Mouse (Mus musculus) stomach, postnatal 0 days (tissue): ENCODE results near the gene Uggt1. TPM values are rescaled to one million over a fixed set of nuclear protein-coding genes. Genes with fewer than 3 reads are reported as not detected.

Source experiments
- ATAC-seq: fragments of 200-750 bp; cut with Nextera tagmentation; 2 replicates; pipeline ENCODE4 v1.8.0; 2017; ENCODE audit not compliant: low FRiP score, low TSS enrichment
- DNase-seq: peaks from one replicate; pipeline ENCODE4 v3.0.0-alpha.2; 2016; ENCODE audit warnings: low spot score
- H3K27ac ChIP-seq: fragments of 300-500 bp; sonication (generic); replicated peaks from 2 replicates; pipeline ENCODE4 v1.5.1; 2014; ENCODE audit warnings: mild to moderate bottlenecking, control low read depth
- H3K27me3 ChIP-seq: fragments of 300-500 bp; sonication (generic); 2 replicates; pipeline ENCODE4 v1.6.1; 2014; ENCODE audit warnings: low read length; ENCODE audit not compliant: control insufficient read depth, insufficient read depth
- H3K36me3 ChIP-seq: fragments of 300-500 bp; sonication (generic); 2 replicates; pipeline ENCODE4 v1.6.1; 2014; ENCODE audit warnings: low read length, mixed read lengths; ENCODE audit not compliant: control insufficient read depth, insufficient read depth
- H3K4me1 ChIP-seq: fragments of 300-500 bp; sonication (generic); replicated peaks from 2 replicates; pipeline ENCODE4 v1.6.1; 2014; ENCODE audit warnings: antibody characterized with exemption; ENCODE audit not compliant: control insufficient read depth, insufficient read depth
- H3K4me2 ChIP-seq: fragments of 300-500 bp; sonication (generic); replicated peaks from 2 replicates; pipeline ENCODE4 v1.6.1; 2014; ENCODE audit warnings: low read depth, mild to moderate bottlenecking, control low read depth, moderate library complexity
- H3K4me3 ChIP-seq: fragments of 300-500 bp; sonication (generic); 2 replicates; pipeline ENCODE4 v1.5.1; 2014; ENCODE audit warnings: low read depth, low read length, control low read depth
- H3K9ac ChIP-seq: fragments of 300-500 bp; sonication (generic); 2 replicates; pipeline ENCODE4 v1.6.1; 2014; ENCODE audit warnings: mild to moderate bottlenecking, low read length, control low read depth, mixed read lengths
- H3K9me3 ChIP-seq: fragments of 300-500 bp; sonication (generic); 2 replicates; pipeline ENCODE4 v1.6.1; 2016; ENCODE audit warnings: low read length; ENCODE audit not compliant: control insufficient read depth
- CTCF ChIP-seq: IDR thresholded peaks from 2 replicates; pipeline ENCODE4 v1.5.1; 2016; ENCODE audit warnings: antibody characterized with exemption, low read depth, mild to moderate bottlenecking, moderate library complexity
- EP300 ChIP-seq: optimal IDR thresholded peaks from 2 replicates; pipeline ENCODE3; 2016; ENCODE audit warnings: antibody characterized with exemption
- WGBS: fragments of 180-500 bp; shearing (Covaris S2); extraction: QIAGEN DNeasy Blood & Tissue Kit; methylation state at CpG from one replicate; pipeline ENCODE4 v1.1.7; 2014; 5-methylcytosine and 5-hydroxymethylcytosine counted together
- polyA plus RNA-seq: library from polyadenylated mRNA; unstranded; fragments of >200 nt; fragmentation: Nextera tagmentation; extraction: Ambion mirVana; gene quantifications from 2 replicates; pipeline ENCODE4 v1.2.1, GENCODE M21; 2015

Gene Uggt1
- polyA plus RNA-seq, 1 experiment from 2014 or later: 28.9 TPM

DNA sequence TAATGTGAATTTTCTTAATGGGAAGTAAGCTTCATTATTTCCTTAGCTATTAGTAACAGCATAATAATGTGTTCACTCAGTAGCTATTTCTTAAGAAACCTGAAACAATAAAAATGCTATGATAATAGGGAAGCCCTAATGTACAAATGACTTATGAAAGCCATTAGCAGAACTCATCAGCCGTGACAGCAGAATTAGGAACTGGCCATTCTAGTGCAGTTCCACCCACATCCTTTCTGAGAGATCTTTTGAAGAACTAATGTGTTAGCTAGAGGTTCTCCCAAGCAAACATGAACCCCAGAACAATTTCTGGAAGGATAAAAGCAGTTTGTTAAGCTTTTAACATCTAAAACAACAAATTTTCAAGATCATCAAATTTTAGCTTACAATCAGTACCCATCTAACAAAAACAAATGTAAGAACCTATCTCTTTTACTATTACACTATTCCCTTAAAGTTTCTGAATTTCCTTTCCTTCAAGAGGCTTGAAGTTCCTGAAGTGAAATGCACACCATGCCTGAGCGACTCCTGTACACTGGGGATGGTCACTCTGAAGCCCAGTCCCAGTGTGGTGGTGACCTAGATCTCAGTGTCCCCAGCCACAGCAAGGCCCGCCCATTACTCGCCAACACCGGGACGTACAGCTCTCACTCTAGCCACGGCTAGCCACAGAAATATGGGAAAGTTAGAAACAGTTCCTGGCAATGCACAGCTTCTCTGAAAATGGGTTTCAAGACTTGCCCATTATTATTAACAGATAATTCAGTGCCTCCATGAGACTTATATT is 13.4 kb downstream of the Uggt1 start:
- no peak for TF ChIP-seq CTCF
- TF ChIP-seq EP300: no peak
- DNase-seq (no peak), ATAC-seq (no peak)
- no peak overlapping the region for H3K4me3 ChIP-seq
- H3K36me3 ChIP-seq: peaks cover 14% of the 10 kb centered on the region
- H3K27me3 ChIP-seq: no peaks in the 10 kb centered on the region
- no peak overlapping the region for H3K9ac ChIP-seq
- no peaks in the 10 kb centered on the region for H3K9me3 ChIP-seq
- no peak overlapping the region for H3K4me2 ChIP-seq
- no peaks in the 10 kb centered on the region for H3K4me1 ChIP-seq
- WGBS: 85% methylated on average over 7 of the region's 7 CpGs
- no peak overlapping the region for H3K27ac ChIP-seq

DNA sequence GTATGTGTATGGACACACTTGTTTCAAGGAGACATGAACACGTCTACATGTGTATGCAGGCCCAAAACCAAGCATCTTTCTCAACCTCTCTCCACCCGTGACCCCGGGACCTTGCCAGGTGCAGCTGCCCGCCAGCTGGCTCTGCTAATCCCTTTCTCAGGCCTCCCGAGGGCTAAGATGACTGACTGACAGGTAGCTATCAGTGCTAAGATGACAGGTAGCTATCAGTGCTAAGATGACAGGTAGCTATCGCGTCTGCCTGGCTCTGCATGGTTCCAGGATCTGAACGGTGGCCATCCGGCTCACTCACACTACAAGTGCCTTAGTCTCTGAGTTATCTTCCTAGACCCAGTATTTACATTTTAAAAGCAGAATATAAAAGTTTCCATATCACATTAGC is 16.1 kb downstream of the Uggt1 start:
- DNase-seq: no peak
- Histone ChIP-seq H3K36me3 (peaks cover 9% of the 10 kb centered on the region), H3K9me3 (no peaks in the 10 kb centered on the region), H3K4me1 (no peaks in the 10 kb centered on the region), H3K4me3 (no peak overlapping the region), H3K9ac (no peak overlapping the region), H3K4me2 (no peak overlapping the region), H3K27me3 (no peaks in the 10 kb centered on the region), H3K27ac (no peak overlapping the region)
- WGBS: 84% methylated on average over 9 of the region's 9 CpGs
- TF ChIP-seq EP300 (no peak), CTCF (no peak)
- no peak for ATAC-seq

- Histone ChIP-seq H3K27ac (no peak overlapping the region), H3K4me3 (no peak overlapping the region), H3K4me1 (no peaks in the 10 kb centered on the region), H3K9ac (no peak overlapping the region), H3K9me3 (no peaks in the 10 kb centered on the region), H3K4me2 (no peak overlapping the region), H3K27me3 (no peaks in the 10 kb centered on the region), H3K36me3 (peaks cover 7% of the 10 kb centered on the region)
- DNase-seq: no peak
- TF ChIP-seq EP300 (no peak), CTCF (peak; percentile 67)
- 76% methylated on average over 3 of the region's 3 CpGs for WGBS
- no peak for ATAC-seq
Observed at GRCm38 (mm10) chr1:36224648-36225047, 19.9 kb downstream of the Uggt1 start.

GRCm38 (mm10) chr1:36214324-36214723 is 30.2 kb downstream of the Uggt1 start:
- Histone ChIP-seq H3K36me3 (peaks cover 4% of the 10 kb centered on the region; the same call in 1 of the 2 replicates), H3K4me1 (no peaks in the 10 kb centered on the region), H3K4me3 (no peak overlapping the region), H3K27ac (no peak overlapping the region), H3K27me3 (no peaks in the 10 kb centered on the region), H3K9ac (no peak overlapping the region), H3K9me3 (no peaks in the 10 kb centered on the region), H3K4me2 (no peak overlapping the region)
- ATAC-seq (no peak), DNase-seq (no peak)
- no peak for TF ChIP-seq CTCF
- TF ChIP-seq EP300: no peak
- 90% methylated on average over 4 of the region's 4 CpGs for WGBS

DNA sequence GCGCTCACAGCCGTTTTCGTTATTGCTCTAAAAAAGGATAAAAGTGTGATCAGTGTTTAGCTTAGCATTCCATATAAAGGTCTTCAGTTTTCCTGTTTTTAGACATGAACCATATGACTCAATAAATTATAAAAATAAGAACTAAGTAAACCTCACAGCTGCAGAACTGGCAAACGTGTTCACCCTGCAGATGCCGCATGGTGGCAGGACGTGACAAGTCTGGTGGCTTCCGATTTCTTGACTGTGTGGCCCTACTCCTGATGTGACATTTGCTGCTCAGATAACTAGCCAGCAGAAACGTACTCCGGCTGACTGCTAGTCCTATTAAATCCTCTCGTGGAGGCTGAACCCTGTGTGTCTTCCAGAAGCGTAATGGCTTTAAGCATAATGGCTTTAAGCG is 42.8 kb downstream of the Uggt1 start:
- 64% methylated on average over 12 of the region's 12 CpGs for WGBS
- no peak overlapping the region for H3K27ac ChIP-seq
- ATAC-seq (no peak), DNase-seq (no peak)
- H3K36me3 ChIP-seq: 0 out of 2 replicates have a peak, but pooled peaks cover 8% of the 10 kb centered on the region
- no peak for TF ChIP-seq CTCF
- no peak for TF ChIP-seq EP300
- H3K4me1 ChIP-seq: no peaks in the 10 kb centered on the region
- no peak overlapping the region for H3K4me3 ChIP-seq
- no peak overlapping the region for H3K4me2 ChIP-seq
- no peak overlapping the region for H3K9ac ChIP-seq
- H3K9me3 ChIP-seq: no peaks in the 10 kb centered on the region
- H3K27me3 ChIP-seq: no peaks in the 10 kb centered on the region

DNA sequence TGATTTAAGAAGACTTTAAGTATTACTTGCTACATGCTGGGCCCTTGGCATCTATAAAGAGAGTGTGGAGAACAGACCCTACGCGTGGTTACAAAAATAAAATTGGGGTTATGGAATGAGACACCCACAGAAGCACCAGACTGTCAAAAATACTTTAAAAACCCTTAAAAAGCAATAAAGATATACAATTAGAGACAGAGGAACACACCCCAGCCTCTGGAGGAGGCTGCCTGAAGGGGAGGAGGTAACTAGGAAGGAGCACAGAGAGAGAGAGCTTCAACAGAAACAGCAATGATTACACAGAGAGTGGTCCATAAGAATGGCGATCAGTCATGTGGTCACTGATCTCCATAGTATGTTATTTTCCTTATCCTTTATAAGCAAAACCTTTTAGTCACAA is 50.0 kb downstream of the Uggt1 start:
- DNase-seq (no peak), ATAC-seq (no peak)
- H3K9me3 ChIP-seq: no peaks in the 10 kb centered on the region
- 97% methylated on average over 3 of the region's 3 CpGs for WGBS
- H3K27ac ChIP-seq: no peak overlapping the region
- TF ChIP-seq CTCF: no peak
- TF ChIP-seq EP300: no peak
- no peaks in the 10 kb centered on the region for H3K4me1 ChIP-seq
- H3K4me3 ChIP-seq: no peak overlapping the region
- no peak overlapping the region for H3K9ac ChIP-seq
- H3K36me3 ChIP-seq: peaks cover 26% of the 10 kb centered on the region
- no peak overlapping the region for H3K4me2 ChIP-seq
- H3K27me3 ChIP-seq: no peaks in the 10 kb centered on the region
